Mouse (Mus musculus): ENCODE measurements around the gene Olfr17.
"Not testable (repeated sequence)": the region's sequence is repeated elsewhere in the genome, so short reads cannot be mapped to it uniquely, and the experiment has no call there.

Gene Olfr17

GRCm38 (mm10) chr7:107092920-107093319 lies at the start of gene Olfr17:
Gene Olfr17, plus strand, starts transcription at chr7:107093220.
- no peak for DNase-seq (ENCODE audit: low read depth)

GRCm38 (mm10) chr7:107044407-107044806 lies 48.6 kb upstream of the Olfr17 start:
- no peak for DNase-seq (ENCODE audit: low read depth)

GRCm38 (mm10) chr7:107045833-107046232 lies 47.2 kb upstream of the Olfr17 start:
- DNase-seq (ENCODE audit: low read depth) = peak; percentile 72

GRCm38 (mm10) chr7:107047578-107047977 lies 45.4 kb upstream of the Olfr17 start:
- no peak for DNase-seq (ENCODE audit: low read depth)

GRCm38 (mm10) chr7:107070681-107071080 lies 22.3 kb upstream of the Olfr17 start, which contains the start of gene Olfr714:
Gene Olfr714, plus strand, starts transcription at chr7:107070981.
- DNase-seq (ENCODE audit: low read depth) = no peak

- DNase-seq (ENCODE audit: low read depth) = not testable (repeated sequence)
Measured at GRCm38 (mm10) chr7:107110269-107110668, 17.2 kb downstream of the Olfr17 start, which contains the start of gene Olfr715b. Gene Olfr715b, minus strand, starts transcription at chr7:107110369.

GRCm38 (mm10) chr7:107130983-107131382 lies 38.0 kb downstream of the Olfr17 start, which contains the start of gene Olfr715:
Gene Olfr715, minus strand, starts transcription at chr7:107131083.
- not testable (repeated sequence) for DNase-seq (ENCODE audit: low read depth)

- DNase-seq (ENCODE audit: low read depth) = not testable (repeated sequence)
Measured at GRCm38 (mm10) chr7:107138027-107138426, 45.0 kb downstream of the Olfr17 start, which contains the start of gene Olfr716. Gene Olfr716, plus strand, starts transcription at chr7:107138327.

All from NIH3T3 (cell line).